Mouse (Mus musculus) neural tube, embryonic 11.5 days (tissue): Measurements from ENCODE around the gene Zfp69. TPM values are rescaled to one million over a fixed set of nuclear protein-coding genes. Genes with fewer than 3 reads are reported as not detected.

ENCODE experiments used
- ATAC-seq: fragments of 200-750 bp; cut with Nextera tagmentation; 2 replicates; pipeline ENCODE4 v1.8.0; 2017; ENCODE audit warnings: moderate number of reproducible peaks, mild to moderate bottlenecking, moderate TSS enrichment, moderate library complexity; ENCODE audit not compliant: insufficient read depth, low FRiP score, low TSS enrichment
- DNase-seq: peaks from one replicate; pipeline ENCODE4 v3.0.0-alpha.2; 2015; ENCODE audit warnings: low spot score
- H3K27ac ChIP-seq: fragments of 300-500 bp; sonication (generic); 2 replicates; pipeline ENCODE4 v1.5.1; 2014; ENCODE audit warnings: low read depth, mild to moderate bottlenecking, low read length
- H3K27me3 ChIP-seq: fragments of 300-500 bp; sonication (generic); 2 replicates; pipeline ENCODE4 v1.6.1; 2014; ENCODE audit warnings: mild to moderate bottlenecking, low read length, mixed read lengths; ENCODE audit not compliant: control insufficient read depth, insufficient read depth
- H3K36me3 ChIP-seq: fragments of 300-500 bp; sonication (generic); 2 replicates; pipeline ENCODE4 v1.6.1; 2014; ENCODE audit warnings: mild to moderate bottlenecking, low read length, moderate library complexity, mixed read lengths; ENCODE audit not compliant: control insufficient read depth, insufficient read depth
- H3K4me1 ChIP-seq: fragments of 300-500 bp; sonication (generic); 2 replicates; pipeline ENCODE4 v1.6.1; 2014; ENCODE audit warnings: low read length, mixed read lengths; ENCODE audit not compliant: control insufficient read depth, insufficient read depth
- H3K4me2 ChIP-seq: fragments of 300-500 bp; sonication (generic); 2 replicates; pipeline ENCODE4 v1.6.1; 2014; ENCODE audit warnings: low read depth, mild to moderate bottlenecking, moderate library complexity
- H3K4me3 ChIP-seq: fragments of 300-500 bp; sonication (generic); 2 replicates; pipeline ENCODE4 v1.5.1; 2014; ENCODE audit warnings: low read depth, low read length
- H3K9ac ChIP-seq: fragments of 300-500 bp; sonication (generic); 2 replicates; pipeline ENCODE4 v1.6.1; 2014; ENCODE audit warnings: mild to moderate bottlenecking, low read length
- H3K9me3 ChIP-seq: fragments of 300-500 bp; sonication (generic); 2 replicates; pipeline ENCODE4 v1.6.1; 2016; ENCODE audit warnings: low read length; ENCODE audit not compliant: control insufficient read depth
- WGBS: fragments of 180-500 bp; shearing (Covaris S2); extraction: QIAGEN DNeasy Blood & Tissue Kit; methylation state at CpG from one replicate; pipeline ENCODE4 v1.1.7; 2014; 5-methylcytosine and 5-hydroxymethylcytosine counted together
- polyA plus RNA-seq: library from polyadenylated mRNA; unstranded; fragments of >200 nt; fragmentation: Nextera tagmentation; extraction: Ambion mirVana; gene quantifications from 2 replicates; pipeline ENCODE4 v1.2.1, GENCODE M21; 2014

Zfp69 gene
- polyA plus RNA-seq, 1 experiment from 2014 or later, result 9.7 TPM

DNA sequence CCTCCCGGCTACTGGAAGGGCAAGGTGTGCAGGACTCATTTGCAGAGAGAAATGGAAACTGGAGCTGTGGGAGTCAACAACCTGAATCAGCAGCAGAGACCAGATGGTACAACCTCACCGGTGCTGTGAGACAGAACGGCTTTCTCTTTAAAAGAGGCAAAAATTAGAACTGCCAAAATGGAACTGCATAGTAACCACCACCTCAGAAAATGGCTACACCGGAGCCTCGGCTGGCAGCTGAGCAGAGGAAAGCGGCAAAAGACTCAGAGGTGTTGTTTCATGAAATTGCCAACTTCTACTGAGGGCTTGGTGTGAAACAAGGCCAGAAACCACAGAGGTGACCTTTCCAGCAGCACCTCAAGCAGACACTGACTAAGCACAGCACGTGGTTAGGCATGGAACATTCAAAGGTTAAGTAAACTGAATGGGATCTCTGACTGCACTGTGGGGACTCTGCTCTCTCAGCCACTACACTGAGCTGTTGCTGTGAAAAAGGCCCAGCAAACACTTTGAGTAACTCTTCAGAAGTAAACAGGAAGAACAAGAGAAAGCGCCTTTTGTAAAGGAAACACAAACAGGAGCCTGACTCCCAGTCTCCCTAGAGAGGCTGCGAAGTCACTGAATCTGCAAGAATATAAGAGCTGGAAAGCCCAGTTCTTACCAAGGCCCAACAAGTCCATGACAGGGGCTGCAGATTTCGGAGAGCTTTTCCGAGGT, 23.4 kb upstream of the Zfp69 start:
- DNase-seq (no peak), ATAC-seq (no peak)
- Histone ChIP-seq H3K4me1 (no peaks in the 10 kb centered on the region), H3K9ac (no peak overlapping the region), H3K9me3 (no peaks in the 10 kb centered on the region), H3K27me3 (no peaks in the 10 kb centered on the region), H3K36me3 (peaks cover 11% of the 10 kb centered on the region), H3K4me3 (no peak overlapping the region), H3K4me2 (no peak overlapping the region), H3K27ac (no peak overlapping the region)
- WGBS, result 89% methylated on average over 11 of the region's 11 CpGs

DNA sequence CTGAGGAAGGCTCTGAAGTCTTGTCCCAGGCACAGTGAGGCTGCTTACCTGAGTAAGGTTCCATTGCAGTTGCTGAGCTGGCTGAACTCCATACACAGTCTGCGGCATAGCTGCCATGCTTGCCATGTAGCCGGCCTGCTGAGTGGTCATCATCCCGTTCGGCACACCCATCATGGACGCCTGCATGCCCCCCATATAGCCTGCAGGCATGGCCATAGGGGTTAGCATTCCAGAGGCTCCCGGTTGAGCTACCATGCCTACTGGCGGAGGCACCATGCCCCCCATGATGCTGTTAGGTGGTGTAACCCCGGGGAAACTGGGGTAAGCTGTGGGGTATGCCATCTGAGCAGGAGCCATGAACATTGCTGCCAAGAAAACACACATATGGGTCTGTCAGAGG, 20.3 kb upstream of the Zfp69 start:
- Histone ChIP-seq H3K27ac (no peak overlapping the region), H3K27me3 (no peaks in the 10 kb centered on the region), H3K4me2 (no peak overlapping the region), H3K4me1 (no peaks in the 10 kb centered on the region), H3K9ac (no peak overlapping the region), H3K4me3 (no peak overlapping the region), H3K9me3 (no peaks in the 10 kb centered on the region), H3K36me3 (peaks cover 11% of the 10 kb centered on the region)
- ATAC-seq, result no peak
- DNase-seq, result no peak
- 90% methylated on average over 8 of the region's 8 CpGs for whole genome bisulfite sequencing

DNA sequence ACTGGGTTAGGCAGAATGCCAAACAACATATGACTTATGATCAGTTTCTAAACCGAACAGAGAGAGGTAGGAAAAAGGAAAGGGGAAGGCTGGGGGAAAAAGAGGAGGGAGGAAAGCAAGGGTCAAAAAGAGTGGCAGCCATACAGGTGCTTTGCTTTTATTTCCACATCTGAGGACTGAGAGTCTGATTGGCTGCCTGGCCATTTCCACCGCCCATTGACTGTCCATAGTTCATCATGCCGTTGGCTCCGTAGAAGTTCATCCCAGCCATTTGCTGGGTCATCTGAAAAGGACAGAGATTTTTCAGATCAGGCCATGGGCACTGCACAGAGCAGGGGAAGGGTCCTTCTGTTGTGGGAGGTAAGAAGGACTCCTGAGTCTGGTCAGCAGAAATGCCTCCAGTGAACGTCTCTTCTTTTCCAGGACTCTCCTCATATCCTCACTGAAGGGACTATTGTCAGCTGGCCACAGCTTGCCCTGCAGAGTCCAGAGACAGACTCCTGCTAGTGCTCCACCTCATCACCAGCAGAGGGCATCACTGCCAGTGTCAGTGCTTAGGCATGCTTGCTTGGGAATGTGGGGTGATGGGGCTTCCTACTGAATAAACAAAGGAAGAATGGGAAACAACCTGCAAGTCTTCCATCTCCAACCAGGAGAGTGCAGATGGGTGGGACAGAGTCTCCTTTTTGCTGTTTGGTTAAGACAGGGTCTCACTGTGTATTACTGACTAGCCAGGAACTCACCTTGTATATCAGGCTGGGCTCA, 18.1 kb upstream of the Zfp69 start:
- H3K9ac ChIP-seq, result no peak overlapping the region
- no peak overlapping the region for H3K4me2 ChIP-seq
- H3K36me3 ChIP-seq, result peaks cover 11% of the 10 kb centered on the region
- WGBS, result 82% methylated on average over 5 of the region's 5 CpGs
- no peaks in the 10 kb centered on the region for H3K4me1 ChIP-seq
- no peaks in the 10 kb centered on the region for H3K9me3 ChIP-seq
- no peaks in the 10 kb centered on the region for H3K27me3 ChIP-seq
- DNase-seq (peak; percentile 46), ATAC-seq (no peak)
- no peak overlapping the region for H3K27ac ChIP-seq
- H3K4me3 ChIP-seq, result no peak overlapping the region

DNA sequence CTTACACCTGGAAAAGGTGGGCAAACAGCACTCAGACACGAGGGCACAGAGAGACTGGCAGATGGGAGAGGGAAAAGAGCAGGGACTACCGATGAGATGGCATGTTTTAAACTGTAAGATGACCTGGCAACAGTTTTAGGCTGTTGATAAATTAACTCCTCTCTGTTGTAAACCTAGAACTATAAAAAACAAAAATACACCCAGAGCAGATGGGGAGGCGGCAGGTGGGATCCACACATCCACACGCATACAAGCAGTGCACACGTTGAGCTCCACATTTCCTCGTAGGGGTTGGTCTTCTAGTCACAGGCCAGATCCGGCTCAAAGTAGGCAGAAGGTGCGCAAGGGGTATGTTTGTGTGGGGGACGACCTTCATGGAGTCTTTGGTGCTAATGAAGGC, 17.0 kb upstream of the Zfp69 start:
- Histone ChIP-seq H3K9me3 (no peaks in the 10 kb centered on the region), H3K4me3 (no peak overlapping the region), H3K27me3 (no peaks in the 10 kb centered on the region), H3K4me2 (no peak overlapping the region), H3K36me3 (peaks cover 11% of the 10 kb centered on the region), H3K27ac (no peak overlapping the region), H3K9ac (no peak overlapping the region), H3K4me1 (no peaks in the 10 kb centered on the region)
- DNase-seq, result no peak
- no peak for ATAC-seq
- 94% methylated on average over 9 of the region's 9 CpGs for WGBS

DNA sequence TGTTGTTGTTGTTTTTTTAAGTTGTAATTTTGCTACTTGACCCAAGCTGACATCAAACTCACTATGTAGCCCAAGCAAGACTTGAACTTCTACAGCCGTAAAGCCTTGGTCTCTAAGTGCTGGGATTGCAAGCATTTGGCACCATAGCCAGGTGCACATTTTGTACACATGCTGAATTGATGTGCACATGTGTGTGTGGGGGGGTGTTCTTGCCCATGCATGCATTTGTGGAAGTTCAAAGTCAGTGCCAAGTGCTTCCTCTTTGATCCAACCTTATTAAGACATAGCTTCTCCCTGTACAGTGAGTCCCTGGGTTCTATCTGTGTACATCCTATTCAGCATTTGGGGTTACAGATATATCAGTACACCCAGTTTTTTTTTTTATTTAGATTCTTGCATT, 4.1 kb upstream of the Zfp69 start:
- Histone ChIP-seq H3K27me3 (no peaks in the 10 kb centered on the region), H3K36me3 (no peaks in the 10 kb centered on the region), H3K4me1 (0 out of 2 replicates have a peak, but pooled peaks cover 7% of the 10 kb centered on the region), H3K9ac (no peak overlapping the region), H3K4me2 (no peak overlapping the region), H3K4me3 (no peak overlapping the region), H3K27ac (no peak overlapping the region), H3K9me3 (no peaks in the 10 kb centered on the region)
- DNase-seq, result no peak
- no peak for ATAC-seq
- 92% methylated on average over 1 of the region's 1 CpGs for WGBS

DNA sequence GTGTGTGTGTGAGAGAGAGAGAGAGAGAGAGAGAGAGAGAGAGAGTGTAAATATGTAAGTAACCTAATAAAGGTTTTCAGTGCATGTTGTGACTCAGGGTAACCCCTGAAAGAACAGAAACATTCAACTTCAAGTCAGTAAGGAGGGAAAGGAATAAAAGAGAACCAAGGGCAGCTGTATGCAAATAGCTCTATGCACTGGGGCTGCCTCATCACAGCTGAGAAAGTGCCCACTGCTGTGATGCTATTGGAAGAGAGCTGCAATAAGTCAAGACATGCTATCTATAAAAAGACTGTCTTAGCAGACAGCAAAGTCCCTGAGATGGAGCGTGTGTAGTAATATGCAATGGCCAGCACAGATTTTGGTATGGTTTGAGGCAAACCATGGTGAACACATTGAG, 2.2 kb upstream of the Zfp69 start:
- no peak; the same call in 1 of the 2 replicates for ATAC-seq
- no peak overlapping the region for H3K4me3 ChIP-seq
- no peaks in the 10 kb centered on the region for H3K36me3 ChIP-seq
- no peaks in the 10 kb centered on the region for H3K27me3 ChIP-seq
- H3K4me2 ChIP-seq, result no peak overlapping the region
- H3K9ac ChIP-seq, result no peak overlapping the region
- no peak for DNase-seq
- WGBS, result 71% methylated on average over 1 of the region's 1 CpGs
- no peak overlapping the region for H3K27ac ChIP-seq
- H3K4me1 ChIP-seq, result 0 out of 2 replicates have a peak, but pooled peaks cover 7% of the 10 kb centered on the region
- no peaks in the 10 kb centered on the region for H3K9me3 ChIP-seq

DNA sequence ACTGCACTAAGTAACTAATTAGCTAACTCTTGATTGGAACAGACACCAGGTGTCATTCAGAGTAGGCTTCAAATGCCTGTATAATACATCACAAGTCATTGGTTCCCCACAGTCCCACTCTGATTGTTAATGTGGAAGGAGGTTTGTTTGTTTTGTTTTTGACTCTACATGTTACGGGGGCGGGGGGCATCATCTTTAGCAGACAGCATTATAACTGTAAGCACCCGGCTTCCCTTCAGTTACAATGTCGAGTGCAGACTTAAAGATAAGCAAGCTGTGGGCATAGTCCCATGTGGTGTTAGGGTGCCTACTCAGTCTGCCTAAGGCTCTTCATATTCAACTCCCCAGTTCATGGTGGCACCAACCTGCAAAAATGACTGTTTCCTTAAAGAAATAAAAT, 1.5 kb upstream of the Zfp69 start:
- WGBS, result 86% methylated on average over 4 of the region's 4 CpGs
- H3K4me3 ChIP-seq, result no peak overlapping the region
- H3K9me3 ChIP-seq, result no peaks in the 10 kb centered on the region
- 0 out of 2 replicates have a peak, but pooled peaks cover 7% of the 10 kb centered on the region for H3K4me1 ChIP-seq
- ATAC-seq (no peak), DNase-seq (no peak)
- no peak overlapping the region for H3K9ac ChIP-seq
- H3K4me2 ChIP-seq, result no peak overlapping the region
- no peaks in the 10 kb centered on the region for H3K36me3 ChIP-seq
- H3K27ac ChIP-seq, result no peak overlapping the region
- no peaks in the 10 kb centered on the region for H3K27me3 ChIP-seq

DNA sequence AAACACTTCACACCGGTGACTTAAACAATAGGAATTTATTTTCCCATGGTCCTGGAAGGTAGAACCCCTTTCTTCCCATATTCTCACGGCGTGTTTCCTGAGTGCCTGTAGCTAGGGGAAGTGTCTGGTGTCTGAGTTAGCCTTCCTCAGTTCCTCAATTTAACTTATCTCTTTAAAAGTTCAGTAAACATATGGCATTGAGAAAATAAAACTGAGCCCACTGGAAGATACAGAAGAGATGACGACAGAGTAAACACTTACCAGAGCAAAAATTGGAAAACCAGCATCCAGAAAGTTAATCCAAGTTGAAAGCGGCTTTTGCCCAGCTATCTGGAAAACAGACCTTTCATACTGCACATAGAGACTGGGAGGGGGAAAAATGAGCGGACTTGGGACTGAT, 664 bp upstream of the Zfp69 start:
- DNase-seq (no peak), ATAC-seq (no peak)
- peak overlapping the region; percentile 77 for H3K4me2 ChIP-seq
- WGBS, result 57% methylated on average over 6 of the region's 6 CpGs
- H3K4me1 ChIP-seq, result 0 out of 2 replicates have a peak, but pooled peaks cover 7% of the 10 kb centered on the region
- peak overlapping the region; percentile 76 for H3K4me3 ChIP-seq
- H3K9ac ChIP-seq, result peak overlapping the region; percentile 89
- H3K9me3 ChIP-seq, result no peaks in the 10 kb centered on the region
- no peak overlapping the region; the same call in 1 of the 2 replicates for H3K27ac ChIP-seq
- H3K36me3 ChIP-seq, result no peaks in the 10 kb centered on the region
- no peaks in the 10 kb centered on the region for H3K27me3 ChIP-seq
